Mouse (Mus musculus): Measurements from ENCODE around the gene Ifna15. TPM values are rescaled to one million over a fixed set of nuclear protein-coding genes. Genes with fewer than 3 reads are reported as not detected.

Ifna15 gene
- polyA plus RNA-seq, 1 experiment from 2014 or later, result not detected

GRCm38 (mm10) chr4:88543649-88544234 lies 14.3 kb downstream of the Ifna15 start:
- H3K9me3 ChIP-seq (ENCODE audit: low read depth, low read length), result no peaks in the 10 kb centered on the region
- H3K4me2 ChIP-seq, result no peak overlapping the region
- DNase-seq (peak; percentile 91), ATAC-seq (ENCODE audit: insufficient read depth) (peak; percentile 66; the same call in 1 of the 2 replicates)
- H3K27ac ChIP-seq (ENCODE audit: low read depth), result no peak overlapping the region
- no peaks in the 10 kb centered on the region for H3K27me3 ChIP-seq (ENCODE audit: insufficient read depth, low read length)
- no peak overlapping the region for H3K4me3 ChIP-seq (ENCODE audit: low read depth, low read length)
- WGBS, result 43% methylated on average over 2 of the region's 2 CpGs
- no peaks in the 10 kb centered on the region for H3K4me1 ChIP-seq (ENCODE audit: insufficient read depth)
- no peak overlapping the region for H3K9ac ChIP-seq
- H3K36me3 ChIP-seq (ENCODE audit: insufficient read depth), result no peaks in the 10 kb centered on the region
- TF ChIP-seq CTCF (IDR thresholded peaks at IDR 0.05; ENCODE audit: low read depth), result peak; percentile 90

GRCm38 (mm10) chr4:88537328-88537727 lies 20.7 kb downstream of the Ifna15 start:
- H3K4me3 ChIP-seq (ENCODE audit: low read depth, low read length), result no peak overlapping the region
- no peaks in the 10 kb centered on the region for H3K36me3 ChIP-seq (ENCODE audit: insufficient read depth)
- peak; percentile 59 for DNase-seq
- no peaks in the 10 kb centered on the region for H3K27me3 ChIP-seq (ENCODE audit: insufficient read depth, low read length)
- no peaks in the 10 kb centered on the region; the same call in 1 of the 2 replicates for H3K4me1 ChIP-seq (ENCODE audit: insufficient read depth)
- H3K27ac ChIP-seq (ENCODE audit: low read depth), result no peak overlapping the region
- WGBS, result 47% methylated on average over 12 of the region's 12 CpGs
- TF ChIP-seq CTCF (IDR thresholded peaks at IDR 0.05; ENCODE audit: low read depth), result no peak
- no peak; the same call in 1 of the 2 replicates for ATAC-seq (ENCODE audit: insufficient read depth)
- peak overlapping the region; percentile 2; the same call in 1 of the 2 replicates for H3K4me2 ChIP-seq
- H3K9ac ChIP-seq, result no peak overlapping the region
- no peaks in the 10 kb centered on the region for H3K9me3 ChIP-seq (ENCODE audit: low read depth, low read length)

GRCm38 (mm10) chr4:88536640-88537039 lies 21.4 kb downstream of the Ifna15 start:
- Histone ChIP-seq H3K4me1 (ENCODE audit: insufficient read depth) (no peaks in the 10 kb centered on the region; the same call in 1 of the 2 replicates), H3K36me3 (ENCODE audit: insufficient read depth) (no peaks in the 10 kb centered on the region), H3K27me3 (ENCODE audit: insufficient read depth, low read length) (no peaks in the 10 kb centered on the region), H3K9me3 (ENCODE audit: low read depth, low read length) (no peaks in the 10 kb centered on the region), H3K9ac (no peak overlapping the region), H3K27ac (ENCODE audit: low read depth) (no peak overlapping the region), H3K4me3 (ENCODE audit: low read depth, low read length) (no peak overlapping the region), H3K4me2 (no peak overlapping the region)
- 37% methylated on average over 7 of the region's 7 CpGs for WGBS
- ATAC-seq (ENCODE audit: insufficient read depth), result peak; percentile 65; the same call in 1 of the 2 replicates
- DNase-seq, result peak; percentile 79
- TF ChIP-seq CTCF (IDR thresholded peaks at IDR 0.05; ENCODE audit: low read depth), result no peak

- ATAC-seq (ENCODE audit: insufficient read depth), result no peak
These were observed 22.3 kb downstream of the Ifna15 start for GRCm38 (mm10) chr4:88535742-88536141.

GRCm38 (mm10) chr4:88534903-88535302 lies 23.1 kb downstream of the Ifna15 start:
- no peaks in the 10 kb centered on the region for H3K27me3 ChIP-seq (ENCODE audit: insufficient read depth, low read length)
- no peak overlapping the region for H3K4me3 ChIP-seq (ENCODE audit: low read depth, low read length)
- no peaks in the 10 kb centered on the region for H3K9me3 ChIP-seq (ENCODE audit: low read depth, low read length)

More at GRCm38 (mm10) chr4:88535742-88536141, 22.3 kb downstream of the Ifna15 start:
- Histone ChIP-seq H3K27ac (ENCODE audit: low read depth) (no peak overlapping the region), H3K36me3 (ENCODE audit: insufficient read depth) (no peaks in the 10 kb centered on the region), H3K4me2 (no peak overlapping the region), H3K4me3 (ENCODE audit: low read depth, low read length) (no peak overlapping the region), H3K27me3 (ENCODE audit: insufficient read depth, low read length) (no peaks in the 10 kb centered on the region), H3K9me3 (ENCODE audit: low read depth, low read length) (no peaks in the 10 kb centered on the region), H3K4me1 (ENCODE audit: insufficient read depth) (no peaks in the 10 kb centered on the region; the same call in 1 of the 2 replicates), H3K9ac (no peak overlapping the region)
- TF ChIP-seq CTCF (IDR thresholded peaks at IDR 0.05; ENCODE audit: low read depth), result no peak
- 75% methylated on average over 1 of the region's 1 CpGs for WGBS
- DNase-seq, result no peak

GRCm38 (mm10) chr4:88533499-88533898 lies 24.5 kb downstream of the Ifna15 start:
- no peak overlapping the region for H3K27ac ChIP-seq (ENCODE audit: low read depth)
- no peaks in the 10 kb centered on the region; the same call in 1 of the 2 replicates for H3K4me1 ChIP-seq (ENCODE audit: insufficient read depth)
- no peaks in the 10 kb centered on the region for H3K36me3 ChIP-seq (ENCODE audit: insufficient read depth)
- H3K9me3 ChIP-seq (ENCODE audit: low read depth, low read length), result no peaks in the 10 kb centered on the region
- no peak for ATAC-seq (ENCODE audit: insufficient read depth)
- no peak overlapping the region for H3K9ac ChIP-seq
- no peak for DNase-seq
- no peaks in the 10 kb centered on the region for H3K27me3 ChIP-seq (ENCODE audit: insufficient read depth, low read length)
- no peak overlapping the region for H3K4me3 ChIP-seq (ENCODE audit: low read depth, low read length)
- H3K4me2 ChIP-seq, result no peak overlapping the region
- TF ChIP-seq CTCF (IDR thresholded peaks at IDR 0.05; ENCODE audit: low read depth), result no peak
- WGBS, result 92% methylated on average over 2 of the region's 2 CpGs

More at GRCm38 (mm10) chr4:88534903-88535302, 23.1 kb downstream of the Ifna15 start:
- no peaks in the 10 kb centered on the region for H3K36me3 ChIP-seq (ENCODE audit: insufficient read depth)
- no peak overlapping the region for H3K4me2 ChIP-seq
- ATAC-seq (ENCODE audit: insufficient read depth) (no peak), DNase-seq (peak; percentile 30)
- WGBS, result 77% methylated on average over 1 of the region's 1 CpGs
- no peak overlapping the region for H3K9ac ChIP-seq
- TF ChIP-seq CTCF (IDR thresholded peaks at IDR 0.05; ENCODE audit: low read depth), result no peak
- no peak overlapping the region for H3K27ac ChIP-seq (ENCODE audit: low read depth)
- no peaks in the 10 kb centered on the region; the same call in 1 of the 2 replicates for H3K4me1 ChIP-seq (ENCODE audit: insufficient read depth)

GRCm38 (mm10) chr4:88530892-88531291 lies 27.2 kb downstream of the Ifna15 start:
- TF ChIP-seq CTCF (IDR thresholded peaks at IDR 0.05; ENCODE audit: low read depth), result no peak
- 52% methylated on average over 2 of the region's 2 CpGs for WGBS
- ATAC-seq (ENCODE audit: insufficient read depth) (no peak), DNase-seq (no peak)
- Histone ChIP-seq H3K9ac (no peak overlapping the region), H3K27me3 (ENCODE audit: insufficient read depth, low read length) (no peaks in the 10 kb centered on the region), H3K4me3 (ENCODE audit: low read depth, low read length) (no peak overlapping the region), H3K9me3 (ENCODE audit: low read depth, low read length) (no peaks in the 10 kb centered on the region), H3K36me3 (ENCODE audit: insufficient read depth) (no peaks in the 10 kb centered on the region), H3K27ac (ENCODE audit: low read depth) (no peak overlapping the region), H3K4me1 (ENCODE audit: insufficient read depth) (no peaks in the 10 kb centered on the region), H3K4me2 (no peak overlapping the region)
